Mouse (Mus musculus) heart, adult 2 months (tissue): Measurements from ENCODE around the gene Sort1.

Source experiments
- CTCF ChIP-seq: fragments of 200-600 bp; IDR thresholded peaks from 2 replicates; pipeline ENCODE4 v1.8.1; 2022; ENCODE audit warnings: antibody characterized with exemption, mild to moderate bottlenecking, moderate library complexity
- POLR2A ChIP-seq: fragments of 200-500 bp; IDR thresholded peaks from 2 replicates; pipeline ENCODE4 v1.6.1; 2011; ENCODE audit warnings: mild to moderate bottlenecking, low read depth, low read length, control low read depth; ENCODE audit not compliant: insufficient read depth

DNA sequence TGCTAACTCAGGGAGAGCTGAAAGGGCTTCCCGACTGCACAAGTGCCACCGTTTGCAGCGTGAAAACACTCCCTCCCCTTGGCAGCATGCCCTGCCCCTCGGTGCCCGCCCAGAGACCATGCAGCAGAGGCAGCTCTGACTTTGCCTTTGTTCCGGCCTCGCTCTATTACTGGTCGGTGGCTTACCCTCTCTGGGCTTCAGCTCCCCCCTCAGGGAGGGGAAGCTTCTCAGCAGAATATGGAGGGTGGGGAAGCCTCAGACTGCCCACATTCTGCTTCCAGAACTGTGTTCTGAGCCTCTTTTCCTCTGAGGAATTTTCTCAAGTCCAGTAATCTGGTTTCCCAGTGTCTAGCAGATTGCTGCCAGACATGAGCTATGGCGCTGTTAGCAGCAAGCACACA is 44.6 kb downstream of the Sort1 start:
- TF ChIP-seq POLR2A: no peak
- TF ChIP-seq CTCF: 0 out of 2 replicates have a peak, but pooled peaks have one; percentile 7
